Mouse (Mus musculus) embryo, embryonic 10 days (tissue): ENCODE measurements around the gene Gm10073.
A peak's percentile ranks its signal among the peaks of the same experiment; 100 is the strongest.
"Not testable (repeated sequence)": the region's sequence is repeated elsewhere in the genome, so short reads cannot be mapped to it uniquely, and the experiment has no call there.

ENCODE experiments used
- DNase-seq: peaks from one replicate; pipeline ENCODE4 v3.0.0-alpha.2; 2015; ENCODE audit warnings: low spot score

Gm10073 gene

GRCm38 (mm10) chr8:106573168-106573567 is at the start of gene Gm10073:
TSS of gene Gm10073 (minus strand) at chr8:106573461.
- not testable (repeated sequence) for DNase-seq

GRCm38 (mm10) chr8:106623016-106623415 is 49.8 kb upstream of the Gm10073 start:
- no peak for DNase-seq

- no peak for DNase-seq
Measured at GRCm38 (mm10) chr8:106620488-106620887, 47.2 kb upstream of the Gm10073 start.

- peak; percentile 59 for DNase-seq
Measured at GRCm38 (mm10) chr8:106619549-106620245, 46.4 kb upstream of the Gm10073 start.

DNA sequence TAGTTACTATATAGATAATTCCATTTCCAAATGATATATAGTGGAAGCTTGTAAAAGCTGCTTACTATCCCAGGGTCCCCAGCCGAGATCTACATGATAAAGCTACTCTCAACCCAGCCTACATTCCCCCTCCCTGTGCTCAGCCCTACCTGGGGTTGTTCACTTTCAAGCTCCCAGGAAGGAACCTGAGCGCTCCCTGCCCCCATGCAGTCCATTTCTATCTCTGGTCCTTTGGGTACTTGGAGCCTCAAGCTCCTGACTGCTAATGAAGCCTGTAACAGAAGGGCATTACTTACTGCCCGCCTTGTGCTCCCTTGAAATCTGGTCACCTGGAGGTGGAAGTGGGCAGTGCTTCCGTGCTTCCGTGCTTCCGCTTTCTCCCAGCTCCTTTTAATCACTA is 45.1 kb upstream of the Gm10073 start:
- DNase-seq: no peak

DNA sequence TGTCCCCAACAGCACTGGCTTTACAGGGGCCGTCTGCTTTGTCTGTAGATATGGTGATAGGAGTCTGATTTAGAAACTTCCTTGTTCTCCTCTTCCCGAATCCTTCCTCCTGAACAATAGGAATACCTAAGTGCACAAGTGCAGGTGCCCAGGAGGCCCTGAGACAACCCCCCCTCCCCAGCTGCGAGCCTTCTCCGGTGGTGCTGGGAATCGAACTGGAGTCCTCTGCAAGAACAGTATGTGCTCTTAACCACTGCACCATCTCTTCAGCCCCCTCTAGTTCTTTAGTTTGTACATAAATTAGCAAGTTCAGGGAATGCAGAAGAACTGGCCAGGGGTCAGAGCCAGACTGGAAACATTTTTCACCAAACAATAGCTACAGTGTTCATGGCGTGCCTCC is 44.6 kb upstream of the Gm10073 start:
- no peak for DNase-seq

GRCm38 (mm10) chr8:106617196-106617595 is 43.9 kb upstream of the Gm10073 start:
- no peak for DNase-seq

- no peak for DNase-seq
Measured at GRCm38 (mm10) chr8:106616679-106617078, 43.4 kb upstream of the Gm10073 start.

- no peak for DNase-seq
Measured at GRCm38 (mm10) chr8:106615661-106616299, 42.5 kb upstream of the Gm10073 start.

GRCm38 (mm10) chr8:106614704-106615103 is 41.4 kb upstream of the Gm10073 start:
- peak; percentile 54 for DNase-seq

DNA sequence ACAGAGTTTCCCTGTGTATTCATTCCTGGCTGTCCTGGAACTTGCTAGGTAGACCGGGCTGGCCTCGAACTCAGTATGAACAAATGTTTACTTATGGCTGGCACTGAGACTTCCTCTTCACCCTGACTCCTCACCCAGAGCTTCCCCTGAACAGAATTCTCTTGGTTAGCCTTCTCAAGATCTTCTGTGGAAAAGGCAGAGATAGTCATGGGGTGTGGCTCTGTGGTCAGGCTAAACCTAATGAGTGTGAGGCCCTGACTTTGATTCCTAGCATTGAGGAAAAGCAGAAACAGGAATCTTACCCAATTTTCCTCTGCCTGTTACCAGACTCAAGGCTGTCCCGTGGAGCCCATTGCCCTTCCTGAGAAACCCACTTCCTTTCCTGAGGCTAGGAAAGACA is 38.8 kb upstream of the Gm10073 start:
- DNase-seq: no peak

DNA sequence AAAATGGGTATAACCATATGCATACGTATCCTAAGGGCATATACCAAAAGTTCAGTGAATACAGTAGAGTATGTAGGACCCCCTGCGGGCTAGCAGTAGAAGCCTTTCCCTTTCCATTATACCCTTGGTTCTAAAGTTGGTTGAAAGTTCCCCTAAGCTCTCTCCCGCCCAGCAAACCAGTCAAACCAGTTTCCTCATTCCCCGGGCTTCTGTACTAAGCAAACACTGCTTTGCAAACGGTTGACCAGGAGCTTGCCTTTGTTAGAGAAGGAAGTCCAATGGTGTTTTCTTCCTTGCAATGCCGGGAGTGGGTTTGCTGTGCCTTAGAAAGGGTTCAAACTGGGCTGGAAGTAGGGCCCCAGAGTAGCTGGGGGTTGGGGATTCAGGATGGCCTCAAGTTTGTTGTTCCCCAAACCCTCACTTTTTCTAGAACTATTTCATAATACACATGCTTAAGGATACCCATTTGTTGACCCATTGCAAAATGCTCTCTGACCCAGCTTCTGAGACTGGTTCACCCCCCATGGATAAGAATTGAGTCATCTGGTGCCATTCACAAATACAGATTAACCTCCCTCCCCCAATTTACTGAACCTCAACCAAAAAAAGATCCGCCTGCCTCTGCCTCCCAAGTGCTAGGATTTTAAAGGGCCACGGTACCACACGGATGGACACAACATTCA is 37.8 kb upstream of the Gm10073 start:
- DNase-seq: no peak

GRCm38 (mm10) chr8:106609076-106609903 is 36.0 kb upstream of the Gm10073 start:
- no peak for DNase-seq

GRCm38 (mm10) chr8:106608425-106608824 is 35.2 kb upstream of the Gm10073 start:
- no peak for DNase-seq

DNA sequence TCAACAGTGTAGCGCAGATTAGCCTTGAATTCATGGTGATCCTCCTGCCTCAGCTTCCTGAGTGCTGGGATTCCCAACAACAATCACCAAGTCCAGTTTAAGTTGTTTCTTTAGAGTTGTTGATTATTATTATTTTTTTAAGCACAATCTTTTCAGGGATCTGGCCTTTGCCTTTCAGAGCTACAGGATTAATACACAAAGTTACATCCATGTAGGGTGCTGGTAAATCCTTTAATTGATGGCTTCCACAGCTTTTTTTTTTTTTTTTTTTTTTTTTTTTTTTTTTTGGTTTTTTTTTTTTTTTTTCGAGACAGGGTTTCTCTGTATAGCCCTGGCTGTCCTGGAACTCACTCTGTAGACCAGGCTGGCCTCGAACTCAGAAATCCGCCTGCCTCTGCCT is 34.5 kb upstream of the Gm10073 start:
- DNase-seq: not testable (repeated sequence)

DNA sequence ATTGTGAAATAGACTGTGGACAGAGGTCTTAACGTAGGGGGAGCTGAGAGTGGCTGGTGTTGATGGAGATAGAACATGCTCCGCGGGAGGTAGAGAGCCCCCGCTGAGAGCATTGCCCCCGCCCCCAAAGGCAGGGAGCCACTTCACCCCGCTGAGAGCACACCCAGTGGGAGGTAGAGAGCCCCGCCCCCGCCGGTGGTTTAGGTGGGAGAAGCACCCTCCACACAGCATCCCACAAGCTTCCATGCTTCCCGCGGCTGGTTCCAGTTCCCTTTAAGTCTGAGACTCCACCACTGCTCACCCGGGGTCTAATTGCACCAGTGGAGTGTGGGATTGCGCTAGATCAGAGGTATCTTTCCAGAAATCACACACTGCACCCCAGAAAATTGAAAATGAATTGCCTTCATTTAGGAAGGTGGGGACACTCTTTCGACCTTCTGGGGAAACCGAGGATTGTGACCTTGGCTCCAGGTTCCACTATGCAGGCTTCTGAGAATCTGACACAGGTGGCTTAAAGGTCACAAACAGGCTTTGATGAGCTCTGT is 33.4 kb upstream of the Gm10073 start:
- DNase-seq: no peak

- DNase-seq: no peak
Measured at GRCm38 (mm10) chr8:106606121-106606520, 32.9 kb upstream of the Gm10073 start.

- DNase-seq: no peak
Measured at GRCm38 (mm10) chr8:106605657-106606056, 32.4 kb upstream of the Gm10073 start.

DNA sequence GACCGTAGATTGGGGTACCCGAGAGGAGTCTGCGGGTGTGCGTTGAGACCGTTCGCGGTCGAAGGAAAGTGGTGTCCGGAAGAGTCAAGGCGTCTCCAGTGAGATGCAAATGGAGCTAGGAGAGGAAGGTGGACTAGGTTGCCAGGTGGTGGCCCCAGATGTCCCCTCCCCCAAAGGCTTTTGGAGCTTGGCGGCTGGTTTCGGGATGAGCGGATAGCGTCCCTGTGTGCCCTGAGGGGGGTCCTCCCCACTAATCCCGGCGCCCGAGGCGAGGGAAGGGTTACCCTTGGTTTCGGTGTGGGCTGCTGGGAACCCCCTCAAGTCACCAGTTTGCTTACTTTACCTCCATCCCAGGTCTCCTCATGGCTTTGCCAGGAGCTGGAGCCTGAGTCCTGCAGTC is 30.7 kb upstream of the Gm10073 start:
- no peak for DNase-seq

DNA sequence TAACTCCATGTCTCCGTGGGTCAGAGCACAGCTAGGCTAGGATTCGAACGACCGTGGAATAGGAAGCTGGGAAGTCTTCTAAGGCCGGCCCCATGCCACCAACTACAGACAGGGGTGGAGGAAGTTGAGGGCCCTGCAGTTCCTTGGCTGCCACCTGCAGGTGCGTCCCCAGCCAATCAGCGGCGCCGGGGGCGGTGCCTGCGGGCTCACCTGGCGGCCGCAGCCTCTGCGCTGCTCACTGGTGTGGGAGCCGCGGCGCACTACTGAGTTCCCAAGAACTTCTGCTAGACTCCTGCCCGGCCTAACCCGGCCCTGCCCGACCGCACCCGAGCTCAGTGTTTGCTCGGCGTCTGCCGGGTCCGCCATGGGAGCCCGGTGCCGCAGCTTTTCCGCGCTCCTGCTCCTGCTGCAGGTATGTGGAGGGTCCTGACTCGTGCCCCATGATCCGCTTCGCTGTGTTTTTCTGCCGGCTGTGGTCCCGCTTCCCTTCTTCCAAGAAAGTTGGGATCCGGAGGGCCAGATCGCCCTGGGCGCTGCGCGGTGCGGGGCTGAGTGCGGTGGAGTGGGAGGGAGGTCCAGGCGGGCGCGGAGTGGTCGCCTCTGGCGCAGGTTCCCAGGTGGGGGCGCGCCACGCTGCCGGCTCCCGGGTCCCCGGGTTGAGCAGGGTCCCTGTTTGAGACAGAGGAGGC is 30.0 kb upstream of the Gm10073 start, which contains the start of gene Cdh1:
TSS of gene Cdh1 (plus strand) at position 221 of the 689 bp plus-strand sequence.
- peak; percentile 36 for DNase-seq

- no peak for DNase-seq
Measured at GRCm38 (mm10) chr8:106599265-106599979, 26.2 kb upstream of the Gm10073 start.
